Mouse (Mus musculus) layer of hippocampus, adult 2 months (tissue): ENCODE data around the gene Adam23. TPM values are rescaled to one million over a fixed set of nuclear protein-coding genes. Genes with fewer than 3 reads are reported as not detected.

ENCODE experiments used
- DNase-seq, 2 experiments: peaks; one replicate each; pipeline ENCODE4 v3.0.0; 2022; ENCODE audit warnings: low spot score in 2 of 2
- H3K27ac ChIP-seq: fragments of 200-600 bp; 2 replicates; pipeline ENCODE4 v1.8.1; 2022
- H3K4me3 ChIP-seq: fragments of 200-600 bp; 2 replicates; pipeline ENCODE4 v1.8.1; 2022; ENCODE audit warnings: mild to moderate bottlenecking
- CTCF ChIP-seq: fragments of 200-600 bp; conservative IDR thresholded peaks from 2 replicates; pipeline ENCODE4 v1.8.1; 2022; ENCODE audit warnings: antibody characterized with exemption, mild to moderate bottlenecking, moderate library complexity
- total RNA-seq, 2 experiments: library from RNA; stranded (reverse); gene quantifications; 2 replicates each; pipeline ENCODE4 v1.2.3; 2021

Gene Adam23
- total RNA-seq, 2 experiments from 2014 or later: 129 to 131 TPM

DNA sequence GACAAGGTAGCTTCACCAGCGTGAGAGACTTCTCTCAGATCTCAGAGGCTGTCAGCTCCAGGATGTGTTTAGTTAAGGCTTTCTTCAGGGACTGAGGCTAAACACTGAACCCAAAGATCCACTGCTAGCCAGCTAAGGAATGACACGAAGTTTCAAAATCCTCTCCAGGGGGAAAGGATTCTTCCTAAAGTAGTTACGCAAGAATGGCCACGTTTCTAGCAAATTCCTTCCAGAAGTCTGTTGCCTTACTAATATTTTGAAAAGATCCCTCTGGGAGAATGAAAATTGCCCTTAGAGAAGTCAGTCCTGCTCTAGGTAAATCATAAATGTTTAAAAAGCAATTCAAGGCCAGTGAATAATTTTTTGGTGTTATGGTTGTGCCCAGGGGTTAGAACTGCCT, 61.7 kb downstream of the Adam23 start:
- no peak overlapping the region for H3K27ac ChIP-seq
- H3K4me3 ChIP-seq: no peak overlapping the region
- no peak for DNase-seq
- TF ChIP-seq CTCF: no peak

- no peak for TF ChIP-seq CTCF
- H3K4me3 ChIP-seq: no peak overlapping the region
- H3K27ac ChIP-seq: no peak overlapping the region
- no peak for DNase-seq
Observed at GRCm38 (mm10) chr1:63508801-63509200, 63.1 kb downstream of the Adam23 start.

DNA sequence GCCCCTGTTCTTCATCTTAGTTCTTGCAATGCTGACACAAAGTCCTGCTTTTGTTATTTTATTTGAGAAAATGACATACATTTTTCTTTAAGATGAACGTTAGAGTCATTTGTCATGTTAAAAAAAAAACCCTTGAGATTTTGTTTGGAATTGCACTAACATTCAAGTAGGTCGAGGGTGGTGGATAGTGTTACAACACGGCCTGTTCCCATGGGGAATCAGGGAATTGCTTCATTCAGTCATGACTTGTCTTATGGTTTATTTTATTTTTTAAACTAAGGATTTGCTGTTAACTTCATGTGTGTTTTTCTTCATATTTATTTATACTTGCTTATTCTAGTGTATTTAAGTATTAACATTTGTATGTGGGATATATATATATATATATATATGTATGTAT, 65.7 kb downstream of the Adam23 start:
- H3K4me3 ChIP-seq: no peak overlapping the region
- no peak for TF ChIP-seq CTCF
- DNase-seq: no peak
- H3K27ac ChIP-seq: no peak overlapping the region

- Histone ChIP-seq H3K27ac (no peak overlapping the region), H3K4me3 (no peak overlapping the region)
- no peak for DNase-seq
- no peak for TF ChIP-seq CTCF
Observed at GRCm38 (mm10) chr1:63517800-63518199, 72.1 kb downstream of the Adam23 start.

DNA sequence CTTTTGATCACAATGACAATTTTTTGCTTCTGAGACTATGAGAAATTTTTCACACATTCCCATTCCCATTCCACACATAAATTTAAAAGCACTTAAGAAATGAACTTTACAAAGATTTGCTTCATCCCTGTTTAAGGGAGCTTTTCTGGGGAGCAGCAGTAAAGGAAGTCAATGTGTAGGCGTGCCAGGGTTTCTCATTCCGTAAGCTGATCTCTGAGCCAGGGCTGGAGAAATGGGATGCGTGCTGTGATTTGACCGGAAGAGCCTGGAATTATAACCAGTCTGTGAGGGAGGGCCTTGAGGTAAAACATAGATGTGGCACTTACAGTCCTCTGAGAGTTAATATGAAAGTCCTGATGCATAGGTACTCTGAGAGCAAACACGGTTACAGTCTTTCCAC, 73.1 kb downstream of the Adam23 start:
- Histone ChIP-seq H3K27ac (no peak overlapping the region), H3K4me3 (no peak overlapping the region)
- DNase-seq: no peak
- TF ChIP-seq CTCF: no peak

DNA sequence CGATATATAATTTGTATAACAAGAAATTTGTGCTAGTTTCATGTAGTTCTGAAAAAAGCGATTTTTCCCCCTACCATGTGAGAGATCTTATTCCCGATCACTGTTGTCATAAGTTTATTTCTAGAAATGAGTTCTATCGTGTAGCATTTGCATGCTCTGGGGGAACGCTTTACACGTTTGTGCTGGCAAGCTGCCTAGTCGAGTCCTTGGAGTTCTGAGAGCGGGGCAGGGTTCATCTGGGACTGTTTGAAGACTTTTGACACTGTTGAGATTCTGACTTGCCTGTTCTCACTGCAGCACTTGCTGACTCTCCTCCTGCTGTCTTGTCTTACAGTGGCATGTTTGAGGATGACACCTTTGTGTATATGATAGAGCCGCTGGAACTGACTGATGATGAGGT, 84.2 kb downstream of the Adam23 start:
- Histone ChIP-seq H3K27ac (no peak overlapping the region), H3K4me3 (no peak overlapping the region)
- TF ChIP-seq CTCF: no peak

GRCm38 (mm10) chr1:63534271-63534827, 88.7 kb downstream of the Adam23 start:
- no peak for DNase-seq

More for the DNA sequence above, 84.2 kb downstream of the Adam23 start:
- no peak for DNase-seq

DNA sequence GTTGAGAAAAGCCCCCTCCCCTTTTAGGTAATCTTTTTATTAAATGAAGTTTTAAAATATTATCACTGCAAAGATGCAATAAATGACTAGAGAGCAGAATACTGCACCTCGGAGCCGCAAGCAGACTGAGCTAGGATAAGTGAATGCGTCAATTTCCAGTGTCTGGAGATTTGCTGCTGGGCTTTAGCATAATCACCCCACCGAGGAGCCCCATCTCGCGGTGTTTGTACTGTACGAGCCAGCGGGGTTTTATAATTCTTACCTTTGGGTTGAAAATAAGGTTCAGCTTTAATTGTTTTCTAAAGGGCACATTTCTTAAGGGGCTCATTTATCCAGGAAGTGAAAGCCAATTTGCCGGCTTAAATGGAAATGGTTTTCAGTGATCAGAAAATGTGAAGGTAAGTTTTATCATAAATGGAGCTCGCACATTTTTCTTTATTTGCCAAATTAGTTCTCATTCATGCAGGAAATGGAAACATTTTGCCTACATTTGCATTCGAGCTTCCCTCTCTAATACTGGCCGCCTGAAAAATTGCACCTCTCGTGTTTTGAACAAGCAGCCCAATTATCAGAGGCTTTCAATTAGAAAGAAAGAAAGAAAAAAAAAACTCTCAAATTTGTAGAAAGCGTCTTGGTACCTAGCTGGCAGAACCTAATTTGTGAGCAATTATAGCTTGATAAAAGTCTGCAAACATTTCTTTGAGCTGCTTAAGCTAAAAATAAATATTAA, 94.4 kb downstream of the Adam23 start:
- no peak for TF ChIP-seq CTCF
- Histone ChIP-seq H3K4me3 (no peak overlapping the region; the same call in 1 of the 2 replicates), H3K27ac (no peak overlapping the region)
- no peak for DNase-seq

More at GRCm38 (mm10) chr1:63534271-63534827, 88.7 kb downstream of the Adam23 start:
- no peak overlapping the region for H3K27ac ChIP-seq
- no peak overlapping the region for H3K4me3 ChIP-seq
- no peak for TF ChIP-seq CTCF

GRCm38 (mm10) chr1:63544122-63544521, 98.4 kb downstream of the Adam23 start:
- no peak for DNase-seq
- H3K27ac ChIP-seq: no peak overlapping the region
- H3K4me3 ChIP-seq: no peak overlapping the region
- TF ChIP-seq CTCF: no peak

DNA sequence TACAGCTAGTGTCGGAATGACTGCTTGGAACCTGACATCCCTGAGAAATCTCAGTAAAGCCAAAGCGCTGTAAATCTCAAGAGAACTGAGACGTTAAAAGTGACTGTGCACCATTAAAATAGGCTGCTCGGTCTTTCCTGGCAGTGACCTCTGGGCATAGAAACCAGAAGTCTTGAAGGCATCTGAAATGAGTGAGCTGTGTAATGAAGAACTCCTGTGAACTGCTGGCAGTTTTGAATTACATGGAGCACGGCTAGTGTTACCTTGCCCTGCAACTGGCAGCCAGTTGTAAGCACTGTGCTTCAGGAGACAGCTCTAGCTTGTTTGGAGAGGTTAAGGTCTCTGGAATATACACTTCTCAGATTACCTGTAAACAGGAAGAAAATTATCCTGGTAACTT, 107.3 kb downstream of the Adam23 start:
- DNase-seq: no peak
- TF ChIP-seq CTCF: no peak
- Histone ChIP-seq H3K4me3 (no peak overlapping the region), H3K27ac (no peak overlapping the region)

- DNase-seq: peak in 1 of 2 experiments; percentile 55
- no peak overlapping the region for H3K4me3 ChIP-seq
- TF ChIP-seq CTCF: no peak
- no peak overlapping the region for H3K27ac ChIP-seq
Observed at GRCm38 (mm10) chr1:63561772-63562520, 116.3 kb downstream of the Adam23 start.

DNA sequence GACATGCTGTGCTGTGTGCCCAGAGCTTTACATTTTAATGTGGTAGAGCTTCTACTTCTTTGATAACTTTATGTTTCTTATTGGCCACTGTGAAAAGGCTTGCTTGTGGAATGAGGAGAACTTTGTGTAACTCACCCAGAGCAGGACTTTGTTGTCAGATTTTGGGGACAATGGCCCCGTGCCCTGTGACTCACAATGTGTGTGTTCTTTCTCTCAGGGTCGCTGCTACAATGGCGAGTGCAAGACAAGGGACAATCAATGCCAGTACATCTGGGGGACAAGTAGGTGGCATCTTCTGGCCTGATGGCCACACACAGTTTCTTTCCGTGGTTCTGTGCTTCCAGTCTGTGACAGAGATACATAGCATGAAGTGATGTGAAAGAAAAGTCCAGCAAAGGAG, 118.2 kb downstream of the Adam23 start:
- no peak for DNase-seq
- H3K4me3 ChIP-seq: no peak overlapping the region
- no peak for TF ChIP-seq CTCF
- H3K27ac ChIP-seq: no peak overlapping the region

DNA sequence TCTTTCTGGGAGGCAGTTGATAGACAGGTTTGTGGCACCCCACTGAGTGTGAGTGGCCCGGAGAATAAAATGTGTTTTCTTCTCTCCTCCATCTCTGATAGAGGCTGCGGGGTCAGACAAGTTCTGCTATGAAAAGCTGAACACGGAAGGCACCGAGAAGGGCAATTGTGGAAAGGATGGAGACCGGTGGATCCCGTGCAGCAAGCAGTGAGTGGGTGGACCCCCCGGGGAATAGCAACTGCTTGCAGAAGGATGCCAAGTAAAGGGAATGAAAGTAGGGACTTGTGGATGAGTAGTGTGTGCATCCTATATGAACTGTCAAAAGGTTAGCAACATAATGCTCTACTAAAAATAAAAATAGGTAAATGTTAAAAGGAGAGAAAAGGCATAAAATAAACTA, 120.8 kb downstream of the Adam23 start:
- H3K27ac ChIP-seq: no peak overlapping the region
- no peak overlapping the region for H3K4me3 ChIP-seq
- DNase-seq: no peak
- TF ChIP-seq CTCF: no peak
